Mouse (Mus musculus): ENCODE data around the gene Pglyrp1. TPM values are rescaled to one million over a fixed set of nuclear protein-coding genes. Genes with fewer than 3 reads are reported as not detected.

Pglyrp1 gene
- polyA plus RNA-seq, 1 experiment from 2014 or later, result 26.7 TPM

- Histone ChIP-seq H3K4me1 (replicated peaks; ENCODE audit: control insufficient read depth, insufficient read depth, low read length) (no peaks in the 10 kb centered on the region), H3K4me3 (ENCODE audit: low read depth, low read length) (no peak overlapping the region), H3K27me3 (replicated peaks; ENCODE audit: control insufficient read depth, insufficient read depth, low read length) (no peaks in the 10 kb centered on the region), H3K27ac (ENCODE audit: low read depth) (no peak overlapping the region), H3K9ac (ENCODE audit: low read length) (no peak overlapping the region), H3K4me2 (ENCODE audit: low read length) (no peak overlapping the region), H3K36me3 (ENCODE audit: control insufficient read depth, insufficient read depth, low read length) (no peaks in the 10 kb centered on the region), H3K9me3 (ENCODE audit: control insufficient read depth, low read length) (no peaks in the 10 kb centered on the region)
- no peak for ATAC-seq (replicated peaks; ENCODE audit: low FRiP score, low TSS enrichment, low read depth)
- no peak for DNase-seq (ENCODE audit: low spot score)
- WGBS, result 68% methylated on average over 4 of the region's 4 CpGs
Measured at GRCm38 (mm10) chr7:18916254-18916653, 45.1 kb downstream of the Pglyrp1 start.

- H3K4me3 ChIP-seq (ENCODE audit: low read depth, low read length), result no peak overlapping the region
- peaks cover 9% of the 10 kb centered on the region; the same call in 1 of the 2 replicates for H3K27me3 ChIP-seq (replicated peaks; ENCODE audit: control insufficient read depth, insufficient read depth, low read length)
- no peaks in the 10 kb centered on the region for H3K4me1 ChIP-seq (replicated peaks; ENCODE audit: control insufficient read depth, insufficient read depth, low read length)
- DNase-seq (ENCODE audit: low spot score) (no peak), ATAC-seq (replicated peaks; ENCODE audit: low FRiP score, low TSS enrichment, low read depth) (no peak)
- no peaks in the 10 kb centered on the region for H3K9me3 ChIP-seq (ENCODE audit: control insufficient read depth, low read length)
- 57% methylated on average over 3 of the region's 3 CpGs for WGBS
- H3K27ac ChIP-seq (ENCODE audit: low read depth), result no peak overlapping the region
- H3K9ac ChIP-seq (ENCODE audit: low read length), result no peak overlapping the region
- no peaks in the 10 kb centered on the region for H3K36me3 ChIP-seq (ENCODE audit: control insufficient read depth, insufficient read depth, low read length)
- no peak overlapping the region for H3K4me2 ChIP-seq (ENCODE audit: low read length)
Measured at GRCm38 (mm10) chr7:18917931-18918330, 46.8 kb downstream of the Pglyrp1 start.

- no peak overlapping the region for H3K9ac ChIP-seq (ENCODE audit: low read length)
- DNase-seq (ENCODE audit: low spot score) (no peak), ATAC-seq (replicated peaks; ENCODE audit: low FRiP score, low TSS enrichment, low read depth) (no peak)
- peak overlapping the region; percentile 9 for H3K4me2 ChIP-seq (ENCODE audit: low read length)
- peaks cover 34% of the 10 kb centered on the region for H3K27me3 ChIP-seq (replicated peaks; ENCODE audit: control insufficient read depth, insufficient read depth, low read length)
- H3K27ac ChIP-seq (ENCODE audit: low read depth), result no peak overlapping the region
- no peaks in the 10 kb centered on the region for H3K36me3 ChIP-seq (ENCODE audit: control insufficient read depth, insufficient read depth, low read length)
- H3K4me1 ChIP-seq (replicated peaks; ENCODE audit: control insufficient read depth, insufficient read depth, low read length), result peaks cover 6% of the 10 kb centered on the region; the same call in 1 of the 2 replicates
- 2% methylated on average over 12 of the region's 12 CpGs for WGBS
- H3K9me3 ChIP-seq (ENCODE audit: control insufficient read depth, low read length), result no peaks in the 10 kb centered on the region
- no peak overlapping the region for H3K4me3 ChIP-seq (ENCODE audit: low read depth, low read length)
Measured at GRCm38 (mm10) chr7:18921069-18921468, 49.9 kb downstream of the Pglyrp1 start.

GRCm38 (mm10) chr7:18922807-18923206 lies 51.7 kb downstream of the Pglyrp1 start:
- 54% methylated on average over 5 of the region's 5 CpGs for WGBS
- H3K36me3 ChIP-seq (ENCODE audit: control insufficient read depth, insufficient read depth, low read length), result no peaks in the 10 kb centered on the region
- no peak overlapping the region for H3K9ac ChIP-seq (ENCODE audit: low read length)
- no peak overlapping the region for H3K4me3 ChIP-seq (ENCODE audit: low read depth, low read length)
- no peak overlapping the region for H3K4me2 ChIP-seq (ENCODE audit: low read length)
- peaks cover 6% of the 10 kb centered on the region; the same call in 1 of the 2 replicates for H3K4me1 ChIP-seq (replicated peaks; ENCODE audit: control insufficient read depth, insufficient read depth, low read length)
- DNase-seq (ENCODE audit: low spot score) (no peak), ATAC-seq (replicated peaks; ENCODE audit: low FRiP score, low TSS enrichment, low read depth) (no peak)
- H3K27ac ChIP-seq (ENCODE audit: low read depth), result no peak overlapping the region
- peaks cover 52% of the 10 kb centered on the region for H3K27me3 ChIP-seq (replicated peaks; ENCODE audit: control insufficient read depth, insufficient read depth, low read length)
- H3K9me3 ChIP-seq (ENCODE audit: control insufficient read depth, low read length), result no peaks in the 10 kb centered on the region

GRCm38 (mm10) chr7:18923267-18923666 lies 52.1 kb downstream of the Pglyrp1 start:
- ATAC-seq (replicated peaks; ENCODE audit: low FRiP score, low TSS enrichment, low read depth) (no peak), DNase-seq (ENCODE audit: low spot score) (no peak)
- Histone ChIP-seq H3K27me3 (replicated peaks; ENCODE audit: control insufficient read depth, insufficient read depth, low read length) (peaks cover 54% of the 10 kb centered on the region), H3K4me3 (ENCODE audit: low read depth, low read length) (no peak overlapping the region), H3K4me2 (ENCODE audit: low read length) (no peak overlapping the region), H3K4me1 (replicated peaks; ENCODE audit: control insufficient read depth, insufficient read depth, low read length) (peaks cover 6% of the 10 kb centered on the region; the same call in 1 of the 2 replicates), H3K9ac (ENCODE audit: low read length) (no peak overlapping the region), H3K27ac (ENCODE audit: low read depth) (no peak overlapping the region), H3K36me3 (ENCODE audit: control insufficient read depth, insufficient read depth, low read length) (no peaks in the 10 kb centered on the region), H3K9me3 (ENCODE audit: control insufficient read depth, low read length) (no peaks in the 10 kb centered on the region)
- 72% methylated on average over 11 of the region's 11 CpGs for WGBS

GRCm38 (mm10) chr7:18923711-18924191 lies 52.6 kb downstream of the Pglyrp1 start:
- Histone ChIP-seq H3K27ac (ENCODE audit: low read depth) (no peak overlapping the region), H3K9me3 (ENCODE audit: control insufficient read depth, low read length) (no peaks in the 10 kb centered on the region), H3K4me1 (replicated peaks; ENCODE audit: control insufficient read depth, insufficient read depth, low read length) (peaks cover 6% of the 10 kb centered on the region; the same call in 1 of the 2 replicates), H3K36me3 (ENCODE audit: control insufficient read depth, insufficient read depth, low read length) (no peaks in the 10 kb centered on the region), H3K27me3 (replicated peaks; ENCODE audit: control insufficient read depth, insufficient read depth, low read length) (peaks cover 54% of the 10 kb centered on the region), H3K4me2 (ENCODE audit: low read length) (no peak overlapping the region), H3K9ac (ENCODE audit: low read length) (no peak overlapping the region), H3K4me3 (ENCODE audit: low read depth, low read length) (no peak overlapping the region)
- DNase-seq (ENCODE audit: low spot score) (no peak), ATAC-seq (replicated peaks; ENCODE audit: low FRiP score, low TSS enrichment, low read depth) (no peak)
- WGBS, result 28% methylated on average over 4 of the region's 4 CpGs

GRCm38 (mm10) chr7:18924321-18924720 lies 53.2 kb downstream of the Pglyrp1 start:
- Histone ChIP-seq H3K9me3 (ENCODE audit: control insufficient read depth, low read length) (no peaks in the 10 kb centered on the region), H3K4me1 (replicated peaks; ENCODE audit: control insufficient read depth, insufficient read depth, low read length) (peaks cover 6% of the 10 kb centered on the region; the same call in 1 of the 2 replicates), H3K4me2 (ENCODE audit: low read length) (no peak overlapping the region), H3K4me3 (ENCODE audit: low read depth, low read length) (no peak overlapping the region), H3K27ac (ENCODE audit: low read depth) (no peak overlapping the region), H3K36me3 (ENCODE audit: control insufficient read depth, insufficient read depth, low read length) (no peaks in the 10 kb centered on the region), H3K9ac (ENCODE audit: low read length) (no peak overlapping the region), H3K27me3 (replicated peaks; ENCODE audit: control insufficient read depth, insufficient read depth, low read length) (peaks cover 54% of the 10 kb centered on the region)
- no peak for ATAC-seq (replicated peaks; ENCODE audit: low FRiP score, low TSS enrichment, low read depth)
- DNase-seq (ENCODE audit: low spot score), result peak; percentile 54
- 15% methylated on average over 8 of the region's 8 CpGs for WGBS

- peak within 1 kb of the TSS; percentile 83 for H3K4me2 ChIP-seq (ENCODE audit: low read length)
- peaks cover 6% of the 10 kb centered on the region; the same call in 1 of the 2 replicates for H3K4me1 ChIP-seq (replicated peaks; ENCODE audit: control insufficient read depth, insufficient read depth, low read length)
- WGBS, result under 1% methylated on average over 29 of the region's 45 CpGs
- peak within 1 kb of the TSS; percentile 38 for H3K9ac ChIP-seq (ENCODE audit: low read length)
- ATAC-seq (replicated peaks; ENCODE audit: low FRiP score, low TSS enrichment, low read depth) (peak; percentile 89), DNase-seq (ENCODE audit: low spot score) (peak; percentile 88)
- no peaks in the 10 kb centered on the region for H3K36me3 ChIP-seq (ENCODE audit: control insufficient read depth, insufficient read depth, low read length)
- peak within 1 kb of the TSS; percentile 47 for H3K4me3 ChIP-seq (ENCODE audit: low read depth, low read length)
- no peaks in the 10 kb centered on the region for H3K9me3 ChIP-seq (ENCODE audit: control insufficient read depth, low read length)
- H3K27me3 ChIP-seq (replicated peaks; ENCODE audit: control insufficient read depth, insufficient read depth, low read length), result peaks cover 54% of the 10 kb centered on the region
- no peak within 1 kb of the TSS for H3K27ac ChIP-seq (ENCODE audit: low read depth)
Measured at GRCm38 (mm10) chr7:18925162-18925938, 54.2 kb downstream of the Pglyrp1 start, which contains the start of gene Nova2. Nova2 (plus strand) TSS chr7:18925888.
